Mouse (Mus musculus): ENCODE results near the gene Htr5a. TPM values are rescaled to one million over a fixed set of nuclear protein-coding genes. Genes with fewer than 3 reads are reported as not detected.

Gene Htr5a
- polyA plus RNA-seq, 1 experiment from 2014 or later = not detected

DNA sequence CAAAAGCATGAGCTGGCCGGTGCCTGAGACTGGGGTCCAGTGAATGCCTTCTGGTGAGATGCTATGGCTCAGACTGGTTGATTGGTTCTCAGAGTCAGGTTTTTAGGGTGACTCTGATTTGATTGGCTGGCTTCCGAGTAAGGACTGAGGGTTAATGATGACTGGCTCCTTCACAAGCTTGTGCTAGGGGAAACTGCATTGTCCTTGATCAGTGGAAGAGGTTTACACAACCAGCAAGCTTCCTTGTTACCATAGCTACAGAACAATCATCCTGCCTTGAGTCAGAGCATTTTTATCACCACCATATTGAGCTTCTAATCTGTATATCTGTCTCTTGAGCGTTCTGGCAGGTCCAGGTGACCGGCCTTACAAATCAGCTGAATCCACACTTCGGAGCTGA, 5.0 kb downstream of the Htr5a start:
- no peak for ATAC-seq (ENCODE audit: borderline replicate concordance, extremely low read depth, low FRiP score, low TSS enrichment)
- H3K27me3 ChIP-seq = peaks cover 11% of the 10 kb centered on the region
- 59% methylated on average over 5 of the region's 5 CpGs for WGBS
- no peak overlapping the region for H3K4me2 ChIP-seq
- H3K9me3 ChIP-seq = no peaks in the 10 kb centered on the region
- no peak overlapping the region for H3K9ac ChIP-seq
- no peaks in the 10 kb centered on the region for H3K36me3 ChIP-seq
- no peak overlapping the region for H3K27ac ChIP-seq
- no peaks in the 10 kb centered on the region for H3K4me1 ChIP-seq
- H3K4me3 ChIP-seq = no peak overlapping the region

- Histone ChIP-seq H3K9me3 (no peaks in the 10 kb centered on the region), H3K4me2 (no peak overlapping the region), H3K27me3 (no peaks in the 10 kb centered on the region), H3K27ac (no peak overlapping the region), H3K9ac (no peak overlapping the region), H3K4me1 (no peaks in the 10 kb centered on the region), H3K36me3 (no peaks in the 10 kb centered on the region), H3K4me3 (no peak overlapping the region)
- no peak for ATAC-seq (ENCODE audit: borderline replicate concordance, extremely low read depth, low FRiP score, low TSS enrichment)
- 40% methylated on average over 1 of the region's 1 CpGs for WGBS
Measured at GRCm38 (mm10) chr5:27854290-27854689, 12.3 kb downstream of the Htr5a start.

DNA sequence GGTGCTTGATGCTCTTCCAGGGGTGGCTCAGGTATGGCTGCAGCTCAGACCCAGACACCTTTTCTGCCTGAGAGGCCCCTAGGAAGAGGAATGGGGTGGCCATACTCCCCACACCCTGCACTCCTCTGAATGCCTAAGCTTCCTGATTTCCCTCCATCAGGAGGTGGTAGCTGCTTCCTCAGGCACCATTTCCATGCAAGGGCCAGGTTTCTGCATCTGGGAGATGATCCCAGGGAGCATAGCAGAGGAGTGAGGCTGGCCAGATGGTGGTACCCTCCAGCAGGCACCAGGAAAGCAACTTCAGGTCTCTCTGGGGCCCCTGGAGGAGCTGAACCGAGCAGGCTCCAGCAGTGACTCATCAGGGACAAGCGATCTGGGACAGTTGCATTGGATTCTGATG, 13.8 kb downstream of the Htr5a start:
- H3K4me1 ChIP-seq = no peaks in the 10 kb centered on the region
- ATAC-seq (ENCODE audit: borderline replicate concordance, extremely low read depth, low FRiP score, low TSS enrichment) = no peak
- no peaks in the 10 kb centered on the region for H3K36me3 ChIP-seq
- H3K9ac ChIP-seq = no peak overlapping the region
- H3K9me3 ChIP-seq = no peaks in the 10 kb centered on the region
- H3K27me3 ChIP-seq = no peaks in the 10 kb centered on the region
- H3K27ac ChIP-seq = no peak overlapping the region
- 73% methylated on average over 2 of the region's 2 CpGs for WGBS
- no peak overlapping the region for H3K4me3 ChIP-seq
- no peak overlapping the region for H3K4me2 ChIP-seq

- H3K27me3 ChIP-seq = no peaks in the 10 kb centered on the region
- no peak overlapping the region for H3K4me2 ChIP-seq
- H3K9ac ChIP-seq = no peak overlapping the region
- no peaks in the 10 kb centered on the region for H3K9me3 ChIP-seq
- no peak overlapping the region for H3K27ac ChIP-seq
- H3K4me1 ChIP-seq = no peaks in the 10 kb centered on the region
- no peak for ATAC-seq (ENCODE audit: borderline replicate concordance, extremely low read depth, low FRiP score, low TSS enrichment)
- H3K4me3 ChIP-seq = no peak overlapping the region
- WGBS = 53% methylated on average over 8 of the region's 8 CpGs
- no peaks in the 10 kb centered on the region for H3K36me3 ChIP-seq
Measured at GRCm38 (mm10) chr5:27873240-27874082, 31.5 kb downstream of the Htr5a start.

DNA sequence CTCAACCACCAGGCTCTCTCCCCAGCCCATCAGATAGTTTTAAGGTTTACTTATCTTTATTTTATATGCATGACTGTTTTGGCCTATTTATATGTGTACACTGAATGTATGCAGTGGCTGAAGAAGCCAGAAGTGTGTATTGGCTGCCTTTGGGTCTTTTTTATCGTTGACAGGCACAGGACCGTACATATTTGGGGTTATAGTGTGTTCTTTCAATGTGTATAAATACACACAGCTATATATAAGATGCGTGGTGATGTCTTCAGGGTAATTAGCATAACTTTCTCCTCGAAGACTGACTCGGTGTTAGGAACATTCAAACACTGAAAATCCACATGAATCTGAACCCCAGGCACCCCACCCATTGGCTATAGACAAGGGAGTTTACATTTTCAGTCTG, 32.3 kb downstream of the Htr5a start:
- H3K36me3 ChIP-seq = no peaks in the 10 kb centered on the region
- no peak for ATAC-seq (ENCODE audit: borderline replicate concordance, extremely low read depth, low FRiP score, low TSS enrichment)
- H3K9me3 ChIP-seq = no peaks in the 10 kb centered on the region
- no peak overlapping the region for H3K9ac ChIP-seq
- H3K4me1 ChIP-seq = no peaks in the 10 kb centered on the region
- H3K4me2 ChIP-seq = no peak overlapping the region
- H3K4me3 ChIP-seq = no peak overlapping the region
- 77% methylated on average over 5 of the region's 5 CpGs for WGBS
- no peaks in the 10 kb centered on the region for H3K27me3 ChIP-seq
- H3K27ac ChIP-seq = no peak overlapping the region

- Histone ChIP-seq H3K27me3 (no peaks in the 10 kb centered on the region), H3K4me3 (no peak overlapping the region), H3K27ac (no peak overlapping the region), H3K9ac (no peak overlapping the region), H3K4me1 (no peaks in the 10 kb centered on the region), H3K9me3 (no peaks in the 10 kb centered on the region), H3K36me3 (no peaks in the 10 kb centered on the region), H3K4me2 (no peak overlapping the region)
- WGBS = 64% methylated on average over 4 of the region's 4 CpGs
- no peak for ATAC-seq (ENCODE audit: borderline replicate concordance, extremely low read depth, low FRiP score, low TSS enrichment)
Measured at GRCm38 (mm10) chr5:27875341-27876105, 33.6 kb downstream of the Htr5a start.

GRCm38 (mm10) chr5:27878356-27878755, 36.4 kb downstream of the Htr5a start:
- H3K36me3 ChIP-seq = no peaks in the 10 kb centered on the region
- 78% methylated on average over 5 of the region's 5 CpGs for WGBS
- no peak overlapping the region for H3K27ac ChIP-seq
- ATAC-seq (ENCODE audit: borderline replicate concordance, extremely low read depth, low FRiP score, low TSS enrichment) = no peak
- no peaks in the 10 kb centered on the region for H3K4me1 ChIP-seq
- H3K4me3 ChIP-seq = no peak overlapping the region
- H3K9me3 ChIP-seq = no peaks in the 10 kb centered on the region
- no peak overlapping the region for H3K9ac ChIP-seq
- H3K4me2 ChIP-seq = no peak overlapping the region
- no peaks in the 10 kb centered on the region for H3K27me3 ChIP-seq

DNA sequence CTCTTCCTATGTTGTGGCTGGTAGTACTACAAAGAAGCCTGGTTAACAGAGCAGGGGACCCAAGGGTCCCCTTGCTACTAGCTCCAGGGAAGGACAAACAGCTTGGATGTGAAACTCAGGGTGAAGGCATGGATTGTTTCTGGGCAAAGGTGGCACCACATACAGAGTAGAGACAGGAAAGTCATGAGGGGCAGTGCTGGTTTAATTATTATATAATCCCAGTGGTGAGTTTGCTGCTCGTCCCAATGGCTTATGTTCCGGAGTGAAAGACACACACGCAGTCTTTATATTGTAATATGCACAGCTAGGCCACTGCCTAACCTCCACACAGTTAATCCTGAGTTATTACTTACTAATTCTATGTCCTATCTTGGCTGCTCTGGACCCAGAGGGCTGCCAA, 37.8 kb downstream of the Htr5a start:
- Histone ChIP-seq H3K4me1 (no peaks in the 10 kb centered on the region), H3K4me2 (no peak overlapping the region), H3K4me3 (no peak overlapping the region), H3K36me3 (no peaks in the 10 kb centered on the region), H3K27ac (no peak overlapping the region), H3K9me3 (no peaks in the 10 kb centered on the region), H3K9ac (no peak overlapping the region), H3K27me3 (no peaks in the 10 kb centered on the region)
- WGBS = 88% methylated on average over 3 of the region's 3 CpGs
- no peak for ATAC-seq (ENCODE audit: borderline replicate concordance, extremely low read depth, low FRiP score, low TSS enrichment)

DNA sequence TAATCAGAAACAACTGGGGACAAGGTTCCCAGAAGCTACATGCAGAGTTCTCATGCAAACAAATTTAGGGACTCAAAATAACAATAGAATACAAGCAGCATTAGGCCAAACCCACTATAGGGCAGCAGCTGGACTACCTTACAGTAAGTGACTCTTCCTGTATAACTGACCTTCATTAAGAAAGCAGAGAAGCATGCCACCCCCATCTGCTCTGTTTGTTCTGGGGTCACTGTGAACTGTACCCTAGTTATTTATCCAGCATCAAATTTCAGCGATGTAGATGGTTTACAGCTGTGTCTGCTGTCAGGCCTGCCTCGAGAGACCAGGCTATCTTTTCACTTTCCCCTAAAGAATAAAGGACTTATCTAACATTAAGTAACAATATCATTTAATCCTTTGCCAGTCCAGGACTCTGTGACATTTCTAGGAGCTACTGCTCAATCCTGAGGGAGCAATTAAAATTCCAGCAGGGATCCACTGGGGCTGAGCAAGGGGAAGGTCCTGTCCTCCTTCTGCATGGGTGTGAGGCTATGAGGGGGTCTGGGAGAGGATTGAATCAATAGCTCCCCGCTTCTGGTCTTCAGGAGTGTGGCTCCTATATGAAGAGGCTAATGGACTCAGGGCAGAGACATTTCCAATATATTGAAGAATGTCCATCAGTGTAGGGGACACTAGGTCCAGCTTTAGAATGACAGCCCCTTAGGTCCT, 38.5 kb downstream of the Htr5a start:
- no peak overlapping the region for H3K4me2 ChIP-seq
- no peaks in the 10 kb centered on the region for H3K9me3 ChIP-seq
- H3K4me3 ChIP-seq = no peak overlapping the region
- no peaks in the 10 kb centered on the region for H3K36me3 ChIP-seq
- H3K4me1 ChIP-seq = no peaks in the 10 kb centered on the region
- no peaks in the 10 kb centered on the region for H3K27me3 ChIP-seq
- no peak overlapping the region for H3K9ac ChIP-seq
- no peak for ATAC-seq (ENCODE audit: borderline replicate concordance, extremely low read depth, low FRiP score, low TSS enrichment)
- H3K27ac ChIP-seq = no peak overlapping the region
- WGBS = 32% methylated on average over 3 of the region's 3 CpGs

DNA sequence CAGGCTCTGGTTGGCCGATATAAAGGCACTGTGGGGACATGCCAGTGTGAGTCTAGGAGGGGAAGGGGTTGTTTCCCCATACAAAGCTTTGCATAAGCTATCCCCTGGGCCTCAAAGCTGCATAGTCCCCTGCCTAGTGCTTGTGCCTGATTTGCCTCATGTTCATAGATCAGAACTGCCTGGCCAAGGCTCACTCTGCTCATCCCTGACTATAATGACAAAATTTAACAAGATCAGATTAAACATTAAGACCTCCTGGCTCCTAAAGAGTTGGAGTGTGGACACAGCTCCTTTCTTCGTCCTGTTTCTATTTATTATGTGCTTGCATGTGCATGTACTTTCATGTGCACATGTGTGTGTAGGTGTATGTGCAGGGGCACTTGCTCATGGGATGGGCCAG, 39.3 kb downstream of the Htr5a start:
- no peak for ATAC-seq (ENCODE audit: borderline replicate concordance, extremely low read depth, low FRiP score, low TSS enrichment)
- no peak overlapping the region for H3K4me2 ChIP-seq
- H3K27me3 ChIP-seq = no peaks in the 10 kb centered on the region
- no peaks in the 10 kb centered on the region for H3K4me1 ChIP-seq
- 72% methylated on average over 2 of the region's 2 CpGs for WGBS
- no peak overlapping the region for H3K27ac ChIP-seq
- no peaks in the 10 kb centered on the region for H3K36me3 ChIP-seq
- no peaks in the 10 kb centered on the region for H3K9me3 ChIP-seq
- H3K4me3 ChIP-seq = no peak overlapping the region
- no peak overlapping the region for H3K9ac ChIP-seq

DNA sequence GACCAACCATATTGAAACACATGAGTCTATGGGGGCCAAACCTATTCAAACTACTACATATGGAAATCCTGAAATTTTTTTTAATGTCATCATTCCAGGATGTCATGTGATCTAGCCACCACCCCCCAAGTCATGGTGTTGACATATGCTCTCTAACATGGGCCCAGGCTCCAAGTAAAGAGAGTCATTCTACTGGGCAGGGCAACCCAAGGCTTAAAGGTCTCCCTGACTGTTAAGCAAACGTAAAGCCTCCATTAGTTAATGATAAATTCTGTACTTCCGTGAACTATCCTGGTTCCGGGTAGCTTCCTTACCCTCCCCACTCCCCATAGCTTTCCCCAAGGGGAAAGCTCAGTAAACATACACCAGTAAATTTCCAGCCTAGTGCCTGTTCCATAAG, 46.1 kb downstream of the Htr5a start:
- Histone ChIP-seq H3K27me3 (no peaks in the 10 kb centered on the region), H3K36me3 (no peaks in the 10 kb centered on the region), H3K9ac (no peak overlapping the region), H3K4me2 (no peak overlapping the region), H3K4me3 (no peak overlapping the region), H3K9me3 (no peaks in the 10 kb centered on the region), H3K27ac (no peak overlapping the region), H3K4me1 (no peaks in the 10 kb centered on the region)
- ATAC-seq (ENCODE audit: borderline replicate concordance, extremely low read depth, low FRiP score, low TSS enrichment) = no peak
- 74% methylated on average over 3 of the region's 3 CpGs for WGBS

DNA sequence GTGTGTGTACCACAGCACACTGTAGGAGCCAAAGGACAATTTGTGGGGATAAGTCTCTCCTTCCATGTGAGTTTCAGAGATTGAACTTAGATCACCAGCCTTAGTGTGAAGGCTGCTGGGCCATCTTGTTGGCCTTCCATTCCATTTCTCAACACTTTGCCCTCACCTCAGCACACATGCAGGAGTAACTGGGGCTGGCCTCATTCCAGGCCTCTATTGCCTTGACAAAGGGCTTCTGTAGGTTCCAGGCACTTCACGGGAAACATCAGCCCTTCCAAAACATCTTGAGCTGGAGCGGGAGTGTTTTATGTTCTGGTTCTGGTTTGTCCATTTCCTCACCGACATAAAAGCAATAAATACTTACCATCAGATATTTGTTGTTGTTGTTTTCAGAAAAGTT, 54.0 kb downstream of the Htr5a start:
- 81% methylated on average over 3 of the region's 3 CpGs for WGBS

More for the DNA sequence above, 54.0 kb downstream of the Htr5a start:
- H3K4me1 ChIP-seq = no peaks in the 10 kb centered on the region
- no peak for ATAC-seq (ENCODE audit: borderline replicate concordance, extremely low read depth, low FRiP score, low TSS enrichment)
- no peak overlapping the region for H3K4me2 ChIP-seq
- H3K9ac ChIP-seq = no peak overlapping the region
- H3K27ac ChIP-seq = no peak overlapping the region
- H3K4me3 ChIP-seq = no peak overlapping the region
- no peaks in the 10 kb centered on the region for H3K27me3 ChIP-seq
- no peaks in the 10 kb centered on the region for H3K9me3 ChIP-seq
- no peaks in the 10 kb centered on the region for H3K36me3 ChIP-seq

Measured in lung, embryonic 15.5 days (tissue).